Mouse (Mus musculus): Measurements from ENCODE around the gene Tgfb1i1. TPM values are rescaled to one million over a fixed set of nuclear protein-coding genes. Genes with fewer than 3 reads are reported as not detected.
A peak's percentile ranks its signal among the peaks of the same experiment; 100 is the strongest.

Tgfb1i1 gene
- total and polyA plus RNA-seq, 2 experiments from 2014 or later: 19.8 to 23.3 TPM

- Histone ChIP-seq H3K36me3 (ENCODE audit: insufficient read depth, low read length) (no peaks in the 10 kb centered on the region), H3K27ac (no peak overlapping the region), H3K4me3 (ENCODE audit: low read length) (no peak overlapping the region), H3K9ac (replicated peaks; ENCODE audit: low read length) (no peak overlapping the region), H3K27me3 (ENCODE audit: insufficient read depth, low read length) (no peaks in the 10 kb centered on the region), H3K4me2 (ENCODE audit: low read depth, low read length) (no peak overlapping the region), H3K9me3 (ENCODE audit: low read length) (no peaks in the 10 kb centered on the region), H3K4me1 (ENCODE audit: insufficient read depth, low read length) (no peaks in the 10 kb centered on the region)
- DNase-seq (ENCODE audit: low spot score) (no peak), ATAC-seq (no peak)
- no peak for TF ChIP-seq CTCF (IDR thresholded peaks at IDR 0.05; ENCODE audit: low read depth)
- 53% methylated on average over 3 of the region's 3 CpGs for WGBS
These were observed 36.8 kb upstream of the Tgfb1i1 start for GRCm38 (mm10) chr7:128209826-128210225.

- Histone ChIP-seq H3K9ac (replicated peaks; ENCODE audit: low read length) (no peak overlapping the region), H3K4me2 (ENCODE audit: low read depth, low read length) (no peak overlapping the region), H3K36me3 (ENCODE audit: insufficient read depth, low read length) (no peaks in the 10 kb centered on the region), H3K27ac (no peak overlapping the region), H3K9me3 (ENCODE audit: low read length) (no peaks in the 10 kb centered on the region), H3K4me3 (ENCODE audit: low read length) (no peak overlapping the region), H3K4me1 (ENCODE audit: insufficient read depth, low read length) (no peaks in the 10 kb centered on the region), H3K27me3 (ENCODE audit: insufficient read depth, low read length) (no peaks in the 10 kb centered on the region)
- 86% methylated on average over 4 of the region's 4 CpGs for whole genome bisulfite sequencing
- no peak for DNase-seq (ENCODE audit: low spot score)
- no peak for TF ChIP-seq CTCF (IDR thresholded peaks at IDR 0.05; ENCODE audit: low read depth)
- no peak for ATAC-seq
These were observed 26.7 kb upstream of the Tgfb1i1 start for GRCm38 (mm10) chr7:128219952-128220351.

- no peaks in the 10 kb centered on the region for H3K4me1 ChIP-seq (ENCODE audit: insufficient read depth, low read length)
These were observed 25.7 kb upstream of the Tgfb1i1 start for GRCm38 (mm10) chr7:128220936-128221335.

GRCm38 (mm10) chr7:128231741-128232140 is 14.9 kb upstream of the Tgfb1i1 start:
- no peak for TF ChIP-seq CTCF (IDR thresholded peaks at IDR 0.05; ENCODE audit: low read depth)
- no peak overlapping the region for H3K27ac ChIP-seq
- H3K27me3 ChIP-seq (ENCODE audit: insufficient read depth, low read length): no peaks in the 10 kb centered on the region
- ATAC-seq (no peak), DNase-seq (ENCODE audit: low spot score) (no peak)
- WGBS: 51% methylated on average over 8 of the region's 8 CpGs
- no peak overlapping the region for H3K4me3 ChIP-seq (ENCODE audit: low read length)
- H3K9ac ChIP-seq (replicated peaks; ENCODE audit: low read length): no peak overlapping the region
- no peaks in the 10 kb centered on the region for H3K36me3 ChIP-seq (ENCODE audit: insufficient read depth, low read length)
- H3K4me1 ChIP-seq (ENCODE audit: insufficient read depth, low read length): no peaks in the 10 kb centered on the region
- no peaks in the 10 kb centered on the region for H3K9me3 ChIP-seq (ENCODE audit: low read length)
- H3K4me2 ChIP-seq (ENCODE audit: low read depth, low read length): no peak overlapping the region

More at GRCm38 (mm10) chr7:128220936-128221335, 25.7 kb upstream of the Tgfb1i1 start:
- WGBS: 83% methylated on average over 3 of the region's 3 CpGs
- no peak overlapping the region for H3K27ac ChIP-seq
- no peak overlapping the region for H3K4me2 ChIP-seq (ENCODE audit: low read depth, low read length)
- no peaks in the 10 kb centered on the region for H3K36me3 ChIP-seq (ENCODE audit: insufficient read depth, low read length)
- no peak for ATAC-seq
- no peak overlapping the region for H3K4me3 ChIP-seq (ENCODE audit: low read length)
- H3K27me3 ChIP-seq (ENCODE audit: insufficient read depth, low read length): no peaks in the 10 kb centered on the region
- DNase-seq (ENCODE audit: low spot score): no peak
- no peaks in the 10 kb centered on the region for H3K9me3 ChIP-seq (ENCODE audit: low read length)
- TF ChIP-seq CTCF (IDR thresholded peaks at IDR 0.05; ENCODE audit: low read depth): no peak
- no peak overlapping the region for H3K9ac ChIP-seq (replicated peaks; ENCODE audit: low read length)

DNA sequence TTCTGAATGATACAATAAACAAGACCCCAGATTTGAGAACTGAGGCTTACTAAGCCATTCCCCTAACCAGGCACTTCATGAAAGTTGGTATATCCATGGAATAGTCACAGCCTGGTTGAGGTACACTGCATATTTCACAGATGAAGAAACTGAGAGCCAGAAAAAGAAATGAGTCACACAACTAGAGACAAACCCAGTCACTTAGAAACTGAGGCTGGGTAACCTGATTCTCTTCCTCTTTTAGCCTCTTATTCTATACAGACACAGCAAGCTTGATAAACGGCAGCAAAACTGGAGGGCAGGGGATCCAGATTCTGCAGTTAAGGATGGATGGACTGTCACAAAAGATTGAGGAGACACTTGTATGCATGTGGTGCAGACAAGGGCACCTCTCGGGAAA is 11.8 kb upstream of the Tgfb1i1 start:
- Histone ChIP-seq H3K4me1 (ENCODE audit: insufficient read depth, low read length) (no peaks in the 10 kb centered on the region), H3K4me2 (ENCODE audit: low read depth, low read length) (no peak overlapping the region), H3K9ac (replicated peaks; ENCODE audit: low read length) (no peak overlapping the region), H3K27me3 (ENCODE audit: insufficient read depth, low read length) (no peaks in the 10 kb centered on the region), H3K27ac (no peak overlapping the region), H3K4me3 (ENCODE audit: low read length) (no peak overlapping the region), H3K9me3 (ENCODE audit: low read length) (no peaks in the 10 kb centered on the region), H3K36me3 (ENCODE audit: insufficient read depth, low read length) (no peaks in the 10 kb centered on the region)
- no peak for DNase-seq (ENCODE audit: low spot score)
- WGBS: 83% methylated on average over 2 of the region's 2 CpGs
- no peak for ATAC-seq
- no peak for TF ChIP-seq CTCF (IDR thresholded peaks at IDR 0.05; ENCODE audit: low read depth)

- Histone ChIP-seq H3K9me3 (ENCODE audit: low read length) (no peaks in the 10 kb centered on the region), H3K36me3 (ENCODE audit: insufficient read depth, low read length) (peaks cover 4% of the 10 kb centered on the region; the same call in 1 of the 2 replicates), H3K9ac (replicated peaks; ENCODE audit: low read length) (no peak overlapping the region), H3K4me2 (ENCODE audit: low read depth, low read length) (no peak overlapping the region), H3K4me1 (ENCODE audit: insufficient read depth, low read length) (no peaks in the 10 kb centered on the region), H3K27me3 (ENCODE audit: insufficient read depth, low read length) (no peaks in the 10 kb centered on the region), H3K4me3 (ENCODE audit: low read length) (no peak overlapping the region), H3K27ac (no peak overlapping the region)
- DNase-seq (ENCODE audit: low spot score) (no peak), ATAC-seq (no peak)
- no peak for TF ChIP-seq CTCF (IDR thresholded peaks at IDR 0.05; ENCODE audit: low read depth)
- WGBS: 81% methylated on average over 1 of the region's 1 CpGs
These were observed 11.1 kb upstream of the Tgfb1i1 start for GRCm38 (mm10) chr7:128235481-128235880.

GRCm38 (mm10) chr7:128236426-128236825 is 10.2 kb upstream of the Tgfb1i1 start:
- Histone ChIP-seq H3K9me3 (ENCODE audit: low read length) (no peaks in the 10 kb centered on the region), H3K27ac (peak overlapping the region; percentile 97; the same call in 1 of the 2 replicates), H3K36me3 (ENCODE audit: insufficient read depth, low read length) (peaks cover 10% of the 10 kb centered on the region; the same call in 1 of the 2 replicates), H3K4me3 (ENCODE audit: low read length) (no peak overlapping the region), H3K4me1 (ENCODE audit: insufficient read depth, low read length) (no peaks in the 10 kb centered on the region), H3K4me2 (ENCODE audit: low read depth, low read length) (peak overlapping the region; percentile 93; the same call in 1 of the 2 replicates), H3K27me3 (ENCODE audit: insufficient read depth, low read length) (no peaks in the 10 kb centered on the region), H3K9ac (replicated peaks; ENCODE audit: low read length) (no peak overlapping the region)
- 95% methylated on average over 13 of the region's 13 CpGs for WGBS
- DNase-seq (ENCODE audit: low spot score) (no peak), ATAC-seq (no peak)
- no peak for TF ChIP-seq CTCF (IDR thresholded peaks at IDR 0.05; ENCODE audit: low read depth)

All from hindbrain, postnatal 0 days (tissue).